Mouse (Mus musculus): ENCODE results near the gene Pkd1l3. TPM values are rescaled to one million over a fixed set of nuclear protein-coding genes. Genes with fewer than 3 reads are reported as not detected.

Gene Pkd1l3
- polyA plus RNA-seq, 1 experiment = 35.9 TPM

DNA sequence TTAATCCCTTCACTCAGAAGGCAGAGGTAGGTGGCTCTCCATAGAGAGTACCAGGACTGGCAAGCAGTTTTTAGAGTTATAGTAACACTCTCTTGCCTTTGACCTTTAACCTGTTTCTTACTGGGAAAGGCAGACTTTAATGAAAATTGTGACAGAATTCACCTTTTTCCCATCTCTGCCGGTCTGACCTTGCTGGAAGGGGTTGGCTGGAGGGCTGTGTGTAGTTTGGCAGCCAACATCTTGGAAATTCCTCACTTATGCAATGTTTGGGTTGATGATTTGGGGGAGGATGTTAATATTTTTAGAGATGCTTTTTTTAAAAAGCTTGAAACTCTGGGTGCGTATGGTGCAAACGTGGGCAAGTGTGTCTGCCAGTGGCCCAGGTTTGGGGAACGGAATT lies 30.0 kb upstream of the Pkd1l3 start:
- H3K4me3 ChIP-seq (ENCODE audit: control insufficient read depth, low read depth, low read length) = no peak overlapping the region
- no peak overlapping the region for H3K27ac ChIP-seq (ENCODE audit: control insufficient read depth, insufficient read depth, low read depth, low read length)
- no peaks in the 10 kb centered on the region for H3K36me3 ChIP-seq (ENCODE audit: control insufficient read depth, insufficient read depth, low read length)
- TF ChIP-seq CTCF (IDR thresholded peaks at IDR 0.05; ENCODE audit: control insufficient read depth, insufficient read depth, insufficient replicate concordance, low read depth, low read length) (no peak), POLR2A (IDR thresholded peaks at IDR 0.05; ENCODE audit: control insufficient read depth, low read depth, low read length) (no peak)
- H3K4me1 ChIP-seq (ENCODE audit: control insufficient read depth, insufficient read depth, low read length) = no peaks in the 10 kb centered on the region
- H3K27me3 ChIP-seq (ENCODE audit: control insufficient read depth, insufficient read depth, low read length) = no peaks in the 10 kb centered on the region

DNA sequence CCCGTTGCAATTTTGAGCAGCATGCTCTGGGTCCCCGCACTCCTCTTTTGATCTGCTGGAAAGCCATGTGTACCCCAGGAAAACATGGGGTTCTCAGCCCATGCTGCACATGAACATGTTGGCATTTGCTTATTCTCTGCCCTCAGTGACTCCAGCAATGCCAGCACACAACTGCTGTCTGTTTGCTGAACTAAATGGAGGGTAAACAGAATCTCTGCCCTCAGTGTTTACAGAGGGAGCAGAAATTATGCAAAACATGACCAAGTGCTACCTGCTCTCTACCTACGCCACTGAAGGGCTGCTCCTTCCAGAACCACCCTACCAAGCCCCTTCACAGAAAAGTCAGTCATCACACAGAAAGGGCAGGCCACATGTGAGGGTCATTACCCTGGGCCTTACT lies 29.5 kb upstream of the Pkd1l3 start:
- no peak overlapping the region for H3K4me3 ChIP-seq (ENCODE audit: control insufficient read depth, low read depth, low read length)
- H3K36me3 ChIP-seq (ENCODE audit: control insufficient read depth, insufficient read depth, low read length) = no peaks in the 10 kb centered on the region
- H3K4me1 ChIP-seq (ENCODE audit: control insufficient read depth, insufficient read depth, low read length) = no peaks in the 10 kb centered on the region
- TF ChIP-seq POLR2A (IDR thresholded peaks at IDR 0.05; ENCODE audit: control insufficient read depth, low read depth, low read length) (no peak), CTCF (IDR thresholded peaks at IDR 0.05; ENCODE audit: control insufficient read depth, insufficient read depth, insufficient replicate concordance, low read depth, low read length) (no peak)
- H3K27me3 ChIP-seq (ENCODE audit: control insufficient read depth, insufficient read depth, low read length) = no peaks in the 10 kb centered on the region
- no peak overlapping the region for H3K27ac ChIP-seq (ENCODE audit: control insufficient read depth, insufficient read depth, low read depth, low read length)

DNA sequence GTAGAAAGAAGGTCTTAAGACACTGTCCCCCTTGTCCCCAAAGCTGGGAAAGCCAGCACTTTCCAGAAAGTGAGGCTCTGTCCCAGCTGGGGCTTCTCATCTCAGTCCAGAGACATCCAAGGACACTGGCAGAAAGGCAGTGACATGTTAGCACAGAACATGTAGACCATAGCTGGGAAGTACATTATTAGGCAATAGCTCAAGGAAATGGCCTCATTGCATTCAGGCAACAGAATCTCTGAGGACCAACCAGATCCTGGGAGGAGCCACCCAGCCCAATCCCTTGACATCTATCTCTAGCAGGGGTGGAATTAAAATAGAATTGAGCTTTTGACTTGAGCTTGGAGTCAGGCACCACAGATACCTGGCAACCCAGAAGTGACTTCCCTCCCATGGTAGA lies 28.7 kb upstream of the Pkd1l3 start:
- Histone ChIP-seq H3K27ac (ENCODE audit: control insufficient read depth, insufficient read depth, low read depth, low read length) (no peak overlapping the region), H3K4me3 (ENCODE audit: control insufficient read depth, low read depth, low read length) (no peak overlapping the region), H3K4me1 (ENCODE audit: control insufficient read depth, insufficient read depth, low read length) (no peaks in the 10 kb centered on the region), H3K36me3 (ENCODE audit: control insufficient read depth, insufficient read depth, low read length) (no peaks in the 10 kb centered on the region), H3K27me3 (ENCODE audit: control insufficient read depth, insufficient read depth, low read length) (no peaks in the 10 kb centered on the region)
- no peak for TF ChIP-seq POLR2A (IDR thresholded peaks at IDR 0.05; ENCODE audit: control insufficient read depth, low read depth, low read length)
- no peak for TF ChIP-seq CTCF (IDR thresholded peaks at IDR 0.05; ENCODE audit: control insufficient read depth, insufficient read depth, insufficient replicate concordance, low read depth, low read length)

GRCm38 (mm10) chr8:109586972-109587504 lies 27.3 kb upstream of the Pkd1l3 start:
- no peak overlapping the region for H3K4me3 ChIP-seq (ENCODE audit: control insufficient read depth, low read depth, low read length)
- H3K4me1 ChIP-seq (ENCODE audit: control insufficient read depth, insufficient read depth, low read length) = no peaks in the 10 kb centered on the region
- H3K27ac ChIP-seq (ENCODE audit: control insufficient read depth, insufficient read depth, low read depth, low read length) = no peak overlapping the region
- TF ChIP-seq CTCF (IDR thresholded peaks at IDR 0.05; ENCODE audit: control insufficient read depth, insufficient read depth, insufficient replicate concordance, low read depth, low read length) (no peak), POLR2A (IDR thresholded peaks at IDR 0.05; ENCODE audit: control insufficient read depth, low read depth, low read length) (no peak)
- no peaks in the 10 kb centered on the region for H3K36me3 ChIP-seq (ENCODE audit: control insufficient read depth, insufficient read depth, low read length)
- H3K27me3 ChIP-seq (ENCODE audit: control insufficient read depth, insufficient read depth, low read length) = no peaks in the 10 kb centered on the region

- no peak overlapping the region for H3K4me3 ChIP-seq (ENCODE audit: control insufficient read depth, low read depth, low read length)
- no peaks in the 10 kb centered on the region for H3K4me1 ChIP-seq (ENCODE audit: control insufficient read depth, insufficient read depth, low read length)
- no peak for TF ChIP-seq CTCF (IDR thresholded peaks at IDR 0.05; ENCODE audit: control insufficient read depth, insufficient read depth, insufficient replicate concordance, low read depth, low read length)
- TF ChIP-seq POLR2A (IDR thresholded peaks at IDR 0.05; ENCODE audit: control insufficient read depth, low read depth, low read length) = no peak
- H3K27me3 ChIP-seq (ENCODE audit: control insufficient read depth, insufficient read depth, low read length) = no peaks in the 10 kb centered on the region
- H3K27ac ChIP-seq (ENCODE audit: control insufficient read depth, insufficient read depth, low read depth, low read length) = no peak overlapping the region
- H3K36me3 ChIP-seq (ENCODE audit: control insufficient read depth, insufficient read depth, low read length) = peaks cover 3% of the 10 kb centered on the region; the same call in 1 of the 2 replicates
Observed at GRCm38 (mm10) chr8:109590901-109591300, 23.4 kb upstream of the Pkd1l3 start.

GRCm38 (mm10) chr8:109591367-109591766 lies 22.9 kb upstream of the Pkd1l3 start:
- H3K4me3 ChIP-seq (ENCODE audit: control insufficient read depth, low read depth, low read length) = no peak overlapping the region
- no peak for TF ChIP-seq POLR2A (IDR thresholded peaks at IDR 0.05; ENCODE audit: control insufficient read depth, low read depth, low read length)
- no peak for TF ChIP-seq CTCF (IDR thresholded peaks at IDR 0.05; ENCODE audit: control insufficient read depth, insufficient read depth, insufficient replicate concordance, low read depth, low read length)
- H3K4me1 ChIP-seq (ENCODE audit: control insufficient read depth, insufficient read depth, low read length) = no peaks in the 10 kb centered on the region

GRCm38 (mm10) chr8:109592164-109592563 lies 22.2 kb upstream of the Pkd1l3 start:
- no peak overlapping the region for H3K4me3 ChIP-seq (ENCODE audit: control insufficient read depth, low read depth, low read length)
- no peaks in the 10 kb centered on the region for H3K27me3 ChIP-seq (ENCODE audit: control insufficient read depth, insufficient read depth, low read length)
- no peak overlapping the region for H3K27ac ChIP-seq (ENCODE audit: control insufficient read depth, insufficient read depth, low read depth, low read length)
- H3K4me1 ChIP-seq (ENCODE audit: control insufficient read depth, insufficient read depth, low read length) = no peaks in the 10 kb centered on the region
- TF ChIP-seq POLR2A (IDR thresholded peaks at IDR 0.05; ENCODE audit: control insufficient read depth, low read depth, low read length) (no peak), CTCF (IDR thresholded peaks at IDR 0.05; ENCODE audit: control insufficient read depth, insufficient read depth, insufficient replicate concordance, low read depth, low read length) (no peak)
- peaks cover 3% of the 10 kb centered on the region; the same call in 1 of the 2 replicates for H3K36me3 ChIP-seq (ENCODE audit: control insufficient read depth, insufficient read depth, low read length)

More at GRCm38 (mm10) chr8:109591367-109591766, 22.9 kb upstream of the Pkd1l3 start:
- H3K36me3 ChIP-seq (ENCODE audit: control insufficient read depth, insufficient read depth, low read length) = peaks cover 3% of the 10 kb centered on the region; the same call in 1 of the 2 replicates
- no peaks in the 10 kb centered on the region for H3K27me3 ChIP-seq (ENCODE audit: control insufficient read depth, insufficient read depth, low read length)
- H3K27ac ChIP-seq (ENCODE audit: control insufficient read depth, insufficient read depth, low read depth, low read length) = no peak overlapping the region

Data from testis, adult 2 months (tissue).